Comparison of ENCODE assay signal across 20 mouse cellular contexts in genomic region chr7:111205876-111206275, GRCm38 (mm10).
DNase-seq lines count a peak whose midpoint lies in the region; ATAC-seq and TF ChIP-seq lines count a peak whose summit lies in the region.
"Had no signal": no experiment of that assay in that cellular context is flagged by ENCODE, and none has a peak within 500 bp of the region (broad histone marks: within the 10 kb centered on the region; RNA-seq: fewer than 3 reads in every experiment).

No protein-coding gene starts in this region.

- no peaks in the 10 kb centered on the region for H3K27me3 ChIP-seq in hindbrain, embryonic 11.5 days (ENCODE audit: control insufficient read depth, insufficient read depth, low read length)
- no peaks in the 10 kb centered on the region for H3K27me3 ChIP-seq in hindbrain, embryonic 10.5 days (ENCODE audit: insufficient read depth, poor library complexity, severe bottlenecking)
- H3K27me3 ChIP-seq in Patski: no peaks in the 10 kb centered on the region
- no peaks in the 10 kb centered on the region for H3K27me3 ChIP-seq in hindbrain, embryonic 12.5 days
- H3K27me3 ChIP-seq in midbrain, postnatal 0 days (ENCODE audit: insufficient read depth, low read length): no peaks in the 10 kb centered on the region
- H3K27me3 ChIP-seq in kidney, adult 2 months (replicated peaks; ENCODE audit: control insufficient read depth, insufficient read depth, low read length): no peaks in the 10 kb centered on the region
- H3K27me3 ChIP-seq: forebrain, embryonic 13.5 days had no signal

- ATAC-seq in hindbrain, embryonic 11.5 days (ENCODE audit: low FRiP score): no peak
- ATAC-seq in Patski: no peak
- peak; percentile 85 for ATAC-seq in hindbrain, embryonic 12.5 days (ENCODE audit: low FRiP score)
- no peak for ATAC-seq in midbrain, postnatal 0 days (ENCODE audit: low FRiP score)
- ATAC-seq: forebrain, embryonic 13.5 days; inflammation-experienced regulatory T-cells, adult 6 months had no signal

- no peaks in the 10 kb centered on the region for H3K9me3 ChIP-seq in hindbrain, embryonic 11.5 days (ENCODE audit: control insufficient read depth, low read length)
- no peaks in the 10 kb centered on the region for H3K9me3 ChIP-seq in hindbrain, embryonic 10.5 days
- no peaks in the 10 kb centered on the region for H3K9me3 ChIP-seq in hindbrain, embryonic 12.5 days (replicated peaks)
- no peaks in the 10 kb centered on the region for H3K9me3 ChIP-seq in midbrain, postnatal 0 days (ENCODE audit: low read length)

- H3K4me3 ChIP-seq in hindbrain, embryonic 11.5 days (ENCODE audit: low read depth, low read length): no peak overlapping the region
- H3K4me3 ChIP-seq in hindbrain, embryonic 10.5 days: no peak overlapping the region
- H3K4me3 ChIP-seq in hindbrain, embryonic 12.5 days: no peak overlapping the region
- H3K4me3 ChIP-seq in midbrain, postnatal 0 days (ENCODE audit: low read depth, low read length): no peak overlapping the region
- H3K4me3 ChIP-seq in kidney, adult 2 months (ENCODE audit: insufficient read depth, low read depth, low read length): no peak overlapping the region
- H3K4me3 ChIP-seq: forebrain, embryonic 13.5 days; heart, embryonic 10.5 days; left cerebral cortex, adult 2 months had no signal

- H3K36me3 ChIP-seq in hindbrain, embryonic 11.5 days (ENCODE audit: control insufficient read depth, insufficient read depth, low read length): no peaks in the 10 kb centered on the region
- no peaks in the 10 kb centered on the region for H3K36me3 ChIP-seq in hindbrain, embryonic 10.5 days
- no peaks in the 10 kb centered on the region for H3K36me3 ChIP-seq in hindbrain, embryonic 12.5 days
- no peaks in the 10 kb centered on the region for H3K36me3 ChIP-seq in midbrain, postnatal 0 days (ENCODE audit: insufficient read depth, low read length)
- H3K36me3 ChIP-seq in kidney, adult 2 months (ENCODE audit: control insufficient read depth, insufficient read depth, low read length): no peaks in the 10 kb centered on the region
- H3K36me3 ChIP-seq: heart, embryonic 10.5 days had no signal

- H3K27ac ChIP-seq in hindbrain, embryonic 11.5 days (ENCODE audit: low read depth, low read length): no peak overlapping the region
- H3K27ac ChIP-seq in hindbrain, embryonic 10.5 days: no peak overlapping the region
- H3K27ac ChIP-seq in hindbrain, embryonic 12.5 days: no peak overlapping the region
- H3K27ac ChIP-seq in midbrain, postnatal 0 days (ENCODE audit: low read depth, low read length): no peak overlapping the region
- no peak overlapping the region for H3K27ac ChIP-seq in kidney, adult 2 months (ENCODE audit: insufficient read depth, low read depth, low read length)
- H3K27ac ChIP-seq: forebrain, embryonic 13.5 days; heart, embryonic 10.5 days; left cerebral cortex, adult 2 months had no signal

- CTCF ChIA-PET in Patski (lab: Charles Lee): interaction anchor here (2.4 to 3.6 kb wide), 2 partner anchors 8 to 11 kb away, joined by 6 to 12 read pairs; no protein-coding TSS in a partner anchor

- TF ChIP-seq CTCF in Patski (IDR thresholded peaks at IDR 0.05): no peak
- TF ChIP-seq CTCF in midbrain, postnatal 0 days (IDR thresholded peaks at IDR 0.05): no peak
- no peak for TF ChIP-seq CTCF in kidney, adult 2 months (conservative IDR thresholded peaks at IDR 0.05; ENCODE audit: insufficient read depth, insufficient read length, low read depth, low read length)

- H3K4me1 ChIP-seq in hindbrain, embryonic 11.5 days (replicated peaks; ENCODE audit: control insufficient read depth, insufficient read depth, low read length): no peaks in the 10 kb centered on the region
- 0 out of 2 replicates have a peak, but pooled peaks cover 4% of the 10 kb centered on the region for H3K4me1 ChIP-seq in hindbrain, embryonic 10.5 days (replicated peaks)
- H3K4me1 ChIP-seq in hindbrain, embryonic 12.5 days: peaks cover 4% of the 10 kb centered on the region; the same call in 1 of the 2 replicates
- H3K4me1 ChIP-seq in midbrain, postnatal 0 days (ENCODE audit: insufficient read depth, low read length): no peaks in the 10 kb centered on the region
- H3K4me1 ChIP-seq in kidney, adult 2 months (ENCODE audit: control insufficient read depth, insufficient read depth, low read length): no peaks in the 10 kb centered on the region
- H3K4me1 ChIP-seq: heart, embryonic 10.5 days had no signal

- 73% methylated on average over 5 of the region's 5 CpGs for WGBS in hindbrain, embryonic 11.5 days
- 74% methylated on average over 5 of the region's 5 CpGs for WGBS in hindbrain, embryonic 10.5 days
- 37% methylated on average over 5 of the region's 5 CpGs for whole genome bisulfite sequencing in hindbrain, embryonic 12.5 days
- WGBS in midbrain, postnatal 0 days: 41% methylated on average over 5 of the region's 5 CpGs
- 60% methylated on average over 5 of the region's 5 CpGs for WGBS in kidney, adult 2 months

- DNase-seq in hindbrain, embryonic 11.5 days (ENCODE audit: low spot score): peak; percentile 40
- no peak for DNase-seq in hindbrain, embryonic 10.5 days (ENCODE audit: low spot score)
- peak; percentile 33 for DNase-seq in Patski (ENCODE audit: low read depth, low spot score)
- DNase-seq in midbrain, postnatal 0 days (ENCODE audit: low spot score): peak; percentile 69
- no peak for DNase-seq in adrenal gland, adult 2 months
- DNase-seq in kidney, adult 2 months: no peak
- DNase-seq: adrenal gland, postnatal 10 days; cerebellum, adult 11 months; gastrocnemius, postnatal 25 days; heart, postnatal 14 days; kidney, adult 8-10 months; kidney, postnatal 36 days; lung, adult 18-20 months; thymus, postnatal 14 days had no signal

- no peak overlapping the region for H3K9ac ChIP-seq in hindbrain, embryonic 11.5 days (ENCODE audit: low read depth, low read length)
- no peak overlapping the region for H3K9ac ChIP-seq in hindbrain, embryonic 12.5 days
- no peak overlapping the region for H3K9ac ChIP-seq in midbrain, postnatal 0 days (replicated peaks; ENCODE audit: low read length, poor library complexity, severe bottlenecking)
- H3K9ac ChIP-seq: forebrain, embryonic 13.5 days had no signal

- POLR2A ChIA-PET in Patski (lab: Charles Lee): no interaction called here

- TF ChIP-seq POLR2A in kidney, adult 2 months (IDR thresholded peaks at IDR 0.05; ENCODE audit: low read depth, low read length): no peak

- no peak overlapping the region for H3K4me2 ChIP-seq in hindbrain, embryonic 11.5 days (replicated peaks; ENCODE audit: low read depth, low read length)
- H3K4me2 ChIP-seq in hindbrain, embryonic 12.5 days (replicated peaks): no peak overlapping the region
- H3K4me2 ChIP-seq in midbrain, postnatal 0 days (ENCODE audit: low read depth, low read length, poor library complexity, severe bottlenecking): no peak overlapping the region
- H3K4me2 ChIP-seq: forebrain, embryonic 13.5 days; liver, embryonic 11.5 days had no signal

- in situ Hi-C loops in Patski (cut with MboI; ENCODE audit: low pct_unique_long_range_greater_than_20kb): no loop called here

Comparison
In these comparisons a context has a peak if more than half of its experiments do, and no peak if none do; other contexts are left out.
1. DNase-seq: peak in hindbrain, embryonic 11.5 days (single experiment), Patski (single experiment) and midbrain, postnatal 0 days (single experiment); none in hindbrain, embryonic 10.5 days (single experiment), adrenal gland, adult 2 months (single experiment) and kidney, adult 2 months (single experiment).